Mouse (Mus musculus): ENCODE measurements around the gene Slc7a6os.

- TF ChIP-seq CTCF (IDR thresholded peaks at IDR 0.05; ENCODE audit: low read depth, low read length) (no peak), POLR2A (IDR thresholded peaks at IDR 0.05; ENCODE audit: insufficient read depth, low read length) (no peak)
These were observed 686 bp upstream of the Slc7a6os start for GRCm38 (mm10) chr8:106211421-106211820.
